ENCODE assay signal across 20 mouse cellular contexts in the genomic region with DNA sequence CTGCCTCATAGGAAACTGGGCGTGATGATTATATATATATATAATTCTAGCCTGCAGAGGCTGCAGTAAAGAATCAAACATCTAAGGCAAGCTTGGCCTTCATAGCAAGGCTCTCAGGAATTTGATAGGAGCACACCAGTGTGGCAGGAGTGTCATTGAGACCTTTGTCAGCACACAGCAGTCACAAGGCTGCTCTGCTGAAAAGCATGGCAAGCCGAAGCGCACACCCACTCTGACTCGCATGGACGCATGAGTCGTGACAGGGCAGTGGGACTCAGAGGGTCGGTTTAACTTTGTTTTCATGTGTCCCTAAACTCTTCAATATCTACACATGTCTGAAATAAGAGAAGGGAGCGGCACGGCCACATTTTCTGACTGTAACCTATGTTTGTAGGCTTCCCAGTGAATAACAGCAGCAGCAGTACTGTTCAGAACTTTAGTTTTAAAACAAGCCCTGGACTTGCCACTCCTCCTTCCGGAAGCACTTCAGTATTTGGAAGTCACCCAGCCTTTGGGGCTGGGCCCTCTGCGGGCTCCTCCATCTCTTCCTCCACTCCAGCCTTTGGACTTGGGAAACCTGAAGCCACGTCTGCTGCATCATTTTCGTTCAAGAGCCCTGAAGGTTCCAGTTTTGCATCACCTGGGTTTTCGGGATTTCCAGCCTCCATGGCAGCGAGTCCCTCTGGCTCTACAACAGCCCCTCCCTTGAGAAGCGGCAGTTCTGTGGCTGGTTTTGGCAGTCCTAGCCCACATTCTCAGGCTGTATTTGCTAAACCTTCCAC. TPM values are rescaled to one million over a fixed set of nuclear protein-coding genes. Genes with fewer than 3 reads are reported as not detected.
DNase-seq lines count a peak whose midpoint lies in the region; ATAC-seq and TF ChIP-seq lines count a peak whose summit lies in the region.
"Had no signal": no experiment of that assay in that cellular context is flagged by ENCODE, and none has a peak within 500 bp of the region (broad histone marks: within the 10 kb centered on the region; RNA-seq: fewer than 3 reads in every experiment).

No protein-coding gene starts in this region.

- no peaks in the 10 kb centered on the region for H3K4me1 ChIP-seq in ES-Bruce4 (ENCODE audit: control insufficient read depth, insufficient read depth, low read length)
- no peaks in the 10 kb centered on the region for H3K4me1 ChIP-seq in heart, adult 2 months (ENCODE audit: control insufficient read depth, insufficient read depth, low read length)
- H3K4me1 ChIP-seq in heart, embryonic 14.5 days (ENCODE audit: control insufficient read depth in 2 of 2, insufficient read depth in 2 of 2, low read length in 2 of 2) = no peaks in the 10 kb centered on the region
- H3K4me1 ChIP-seq in kidney, adult 2 months (ENCODE audit: control insufficient read depth, insufficient read depth, low read length) = no peaks in the 10 kb centered on the region
- H3K4me1 ChIP-seq: embryonic facial prominence, embryonic 15.5 days; hindbrain, embryonic 15.5 days; limb, embryonic 15.5 days; lung, embryonic 15.5 days had no signal

- peak overlapping the region; percentile 15 for H3K4me3 ChIP-seq in ES-Bruce4 (ENCODE audit: low read depth, low read length)
- no peak overlapping the region for H3K4me3 ChIP-seq in heart, adult 2 months
- no peak overlapping the region for H3K4me3 ChIP-seq in heart, embryonic 14.5 days (ENCODE audit: control insufficient read depth in 1 of 2, insufficient read depth in 1 of 2, low read depth in 1 of 2, low read length in 2 of 2)
- no peak overlapping the region for H3K4me3 ChIP-seq in kidney, adult 2 months (ENCODE audit: insufficient read depth, low read depth, low read length)
- H3K4me3 ChIP-seq: embryonic facial prominence, embryonic 15.5 days; hindbrain, embryonic 15.5 days; limb, embryonic 15.5 days; lung, embryonic 15.5 days had no signal

- 72% methylated on average over 16 of the region's 16 CpGs for WGBS in heart, adult 2 months
- WGBS in heart, embryonic 14.5 days = 75% methylated on average over 16 of the region's 16 CpGs
- WGBS in kidney, adult 2 months = 86% methylated on average over 16 of the region's 16 CpGs

- H3K9me3 ChIP-seq in ES-Bruce4 (replicated peaks; ENCODE audit: control insufficient read depth, insufficient read depth, low read length, poor library complexity, severe bottlenecking) = no peaks in the 10 kb centered on the region; the same call in 1 of the 2 replicates
- H3K9me3 ChIP-seq in heart, embryonic 14.5 days (ENCODE audit: control insufficient read depth, low read length) = peaks cover 8% of the 10 kb centered on the region
- H3K9me3 ChIP-seq: embryonic facial prominence, embryonic 15.5 days; limb, embryonic 15.5 days; lung, embryonic 15.5 days had no signal

- no peaks in the 10 kb centered on the region for H3K79me2 ChIP-seq in heart, adult 2 months (replicated peaks; ENCODE audit: control insufficient read depth, insufficient read depth, low read length)

- peak; percentile 14 to 31 for DNase-seq in heart, adult 2 months
- DNase-seq in heart, postnatal 36 days = peak; percentile 9 to 36
- DNase-seq in kidney, adult 2 months = no peak
- no peak for DNase-seq in frontal cortex, adult 2 months (ENCODE audit: extremely low spot score in 1 of 2, low spot score in 1 of 2)
- no peak for DNase-seq in kidney, postnatal 36 days
- DNase-seq: adrenal gland, postnatal 14 days; cerebellum, adult 9-10 months; gastrocnemius, postnatal 10 days; left cerebral cortex, postnatal 4 days; lung, postnatal 4 days; midbrain, embryonic 14.5 days; right cerebral cortex, postnatal 14 days had no signal

- H3K36me3 ChIP-seq in ES-Bruce4 (ENCODE audit: control insufficient read depth, insufficient read depth, low read length, poor library complexity, severe bottlenecking) = peaks cover 11% of the 10 kb centered on the region
- no peaks in the 10 kb centered on the region; the same call in 1 of the 2 replicates for H3K36me3 ChIP-seq in heart, adult 2 months (ENCODE audit: control insufficient read depth, insufficient read depth, low read length)
- H3K36me3 ChIP-seq in heart, embryonic 14.5 days (ENCODE audit: control insufficient read depth, insufficient read depth, low read length) = peaks cover 59% of the 10 kb centered on the region
- H3K36me3 ChIP-seq in kidney, adult 2 months (ENCODE audit: control insufficient read depth, insufficient read depth, low read length) = peaks cover 1% of the 10 kb centered on the region; the same call in 1 of the 2 replicates

- peak overlapping the region; percentile 19; the same call in 1 of the 2 replicates for H3K4me2 ChIP-seq in heart, embryonic 14.5 days (ENCODE audit: low read length)
- H3K4me2 ChIP-seq: embryonic facial prominence, embryonic 15.5 days; hindbrain, embryonic 15.5 days; limb, embryonic 15.5 days; lung, embryonic 15.5 days had no signal

- H3K27me3 ChIP-seq in ES-Bruce4 (ENCODE audit: control insufficient read depth, insufficient read depth, low read length, poor library complexity, severe bottlenecking) = no peaks in the 10 kb centered on the region
- no peaks in the 10 kb centered on the region for H3K27me3 ChIP-seq in heart, adult 2 months (ENCODE audit: control insufficient read depth, insufficient read depth, low read length)
- no peaks in the 10 kb centered on the region for H3K27me3 ChIP-seq in heart, embryonic 14.5 days (ENCODE audit: control insufficient read depth, insufficient read depth, low read length)
- no peaks in the 10 kb centered on the region for H3K27me3 ChIP-seq in kidney, adult 2 months (replicated peaks; ENCODE audit: control insufficient read depth, insufficient read depth, low read length)
- H3K27me3 ChIP-seq: embryonic facial prominence, embryonic 15.5 days; hindbrain, embryonic 15.5 days; limb, embryonic 15.5 days; lung, embryonic 15.5 days had no signal

- peak overlapping the region; percentile 88 for H3K27ac ChIP-seq in ES-Bruce4 (ENCODE audit: insufficient read depth, low read length)
- peak overlapping the region; percentile 46 for H3K27ac ChIP-seq in heart, adult 2 months
- H3K27ac ChIP-seq in heart, embryonic 14.5 days (replicated peaks in 1 of 2; ENCODE audit: control insufficient read depth in 1 of 2, insufficient read depth in 1 of 2, low read depth in 2 of 2, low read length in 2 of 2) = peak overlapping the region; percentile 60 to 63
- H3K27ac ChIP-seq in kidney, adult 2 months (ENCODE audit: insufficient read depth, low read depth, low read length) = no peak overlapping the region
- H3K27ac ChIP-seq: embryonic facial prominence, embryonic 15.5 days; hindbrain, embryonic 15.5 days; limb, embryonic 15.5 days; liver, embryonic 14.5 days; lung, embryonic 15.5 days had no signal

- ATAC-seq in heart, embryonic 14.5 days (ENCODE audit: insufficient number of reproducible peaks, insufficient read depth, low FRiP score, low read depth) = no peak
- ATAC-seq: forebrain, embryonic 14.5 days had no signal

- TF ChIP-seq POLR2A in ES-Bruce4 (IDR thresholded peaks at IDR 0.05; ENCODE audit: insufficient read depth, low read length) = no peak
- no peak for TF ChIP-seq POLR2A in heart, adult 2 months (IDR thresholded peaks at IDR 0.05; ENCODE audit: insufficient read depth, low read depth, low read length)
- no peak for TF ChIP-seq POLR2A in kidney, adult 2 months (IDR thresholded peaks at IDR 0.05; ENCODE audit: low read depth, low read length)

- intact Hi-C loops in heart, adult 2 months (cut with DNase I) = no loop called here
- intact Hi-C loops in heart, postnatal 36 days (cut with DNase I) = no loop called here

- no peak for TF ChIP-seq CTCF in ES-Bruce4 (IDR thresholded peaks at IDR 0.05; ENCODE audit: low read depth, low read length)
- TF ChIP-seq CTCF in heart, adult 2 months (IDR thresholded peaks at IDR 0.05) = no peak
- TF ChIP-seq CTCF in kidney, adult 2 months (conservative IDR thresholded peaks at IDR 0.05; ENCODE audit: insufficient read depth, insufficient read length, low read depth, low read length) = no peak

- peak overlapping the region; percentile 37 for H3K9ac ChIP-seq in ES-Bruce4 (ENCODE audit: low read depth, poor library complexity, severe bottlenecking)
- no peak overlapping the region for H3K9ac ChIP-seq in heart, adult 2 months (ENCODE audit: low read depth, low read length)
- no peak overlapping the region for H3K9ac ChIP-seq in heart, embryonic 14.5 days (ENCODE audit: low read length)
- H3K9ac ChIP-seq: embryonic facial prominence, embryonic 15.5 days; hindbrain, embryonic 15.5 days; limb, embryonic 15.5 days; liver, embryonic 14.5 days; lung, embryonic 15.5 days had no signal

- no peak for TF ChIP-seq EP300 in ES-Bruce4 (IDR thresholded peaks at IDR 0.05; ENCODE audit: insufficient read depth, low read depth, low read length)
- TF ChIP-seq EP300 in heart, adult 2 months (IDR thresholded peaks at IDR 0.05; ENCODE audit: insufficient read depth, low read depth, low read length) = no peak

RNA-seq across cellular contexts. Expression of gene Nupl2, which starts 16.9 kb away (rescaled TPM):
- 18.1 and 19.3 TPM in 2 replicates for polyA plus RNA-seq in ES-Bruce4 (2011; ENCODE audit: insufficient read depth, insufficient read length, low read depth, missing spikeins)
- total RNA-seq in heart, adult 2 months (2021) = 1 to 10 TPM; 7.4 to 7.6 TPM
- 5.8 and 7.3 TPM in 2 replicates for polyA plus RNA-seq in heart, adult 2 months (2012; rRNA removed)
- polyA plus RNA-seq in heart, embryonic 14.5 days (2014; fragmentation: Nextera tagmentation; extraction: Ambion mirVana) = 15.2 and 17.1 TPM in 2 replicates
- 1 to 10 TPM; 7.1 to 8.6 TPM for total RNA-seq in heart, postnatal 36 days (2021)
- 4.0 and 4.4 TPM in 2 replicates for polyA plus RNA-seq in kidney, adult 2 months (2012; rRNA removed)
- 10.2 and 10.5 TPM in 2 replicates for polyA plus RNA-seq in frontal cortex, adult 2 months (2012; rRNA removed)

Comparison
In these comparisons a context has a peak if more than half of its experiments do, and no peak if none do; other contexts are left out.
1. DNase-seq: peak in heart, adult 2 months (2 of 2) and heart, postnatal 36 days (2 of 2); none in kidney, adult 2 months (single experiment), frontal cortex, adult 2 months (0 of 2) and kidney, postnatal 36 days (0 of 2).